Mouse (Mus musculus) heart, embryonic 12.5 days (tissue): ENCODE measurements around the gene Ptprg. TPM values are rescaled to one million over a fixed set of nuclear protein-coding genes. Genes with fewer than 3 reads are reported as not detected.

ENCODE experiments used
- ATAC-seq: fragments of 200-750 bp; cut with Nextera tagmentation; 2 replicates; pipeline ENCODE4 v1.8.0; 2017; ENCODE audit warnings: moderate TSS enrichment, moderate library complexity; ENCODE audit not compliant: insufficient number of reproducible peaks, low FRiP score
- H3K27ac ChIP-seq: fragments of 300-500 bp; sonication (generic); 2 replicates; pipeline ENCODE4 v1.5.1; 2016; ENCODE audit warnings: mild to moderate bottlenecking, moderate library complexity; ENCODE audit not compliant: poor library complexity, severe bottlenecking
- H3K27me3 ChIP-seq: fragments of 300-500 bp; sonication (generic); replicated peaks from 2 replicates; pipeline ENCODE4 v1.6.1; 2016; ENCODE audit warnings: mild to moderate bottlenecking, moderate library complexity
- H3K36me3 ChIP-seq: fragments of 300-500 bp; sonication (generic); 2 replicates; pipeline ENCODE4 v1.6.1; 2016; ENCODE audit warnings: mild to moderate bottlenecking, moderate library complexity
- H3K4me1 ChIP-seq: fragments of 300-500 bp; sonication (generic); replicated peaks from 2 replicates; pipeline ENCODE4 v1.6.1; 2016; ENCODE audit warnings: mild to moderate bottlenecking
- H3K4me2 ChIP-seq: fragments of 300-500 bp; sonication (generic); 2 replicates; pipeline ENCODE4 v1.6.1; 2016; ENCODE audit warnings: mild to moderate bottlenecking, moderate library complexity
- H3K4me3 ChIP-seq: fragments of 300-500 bp; sonication (generic); 2 replicates; pipeline ENCODE4 v1.5.1; 2016; ENCODE audit warnings: mild to moderate bottlenecking
- H3K9ac ChIP-seq: fragments of 300-500 bp; sonication (generic); 2 replicates; pipeline ENCODE4 v1.6.1; 2016; ENCODE audit warnings: mild to moderate bottlenecking, moderate library complexity
- H3K9me3 ChIP-seq: fragments of 300-500 bp; sonication (generic); replicated peaks from 2 replicates; pipeline ENCODE4 v1.6.1; 2016; ENCODE audit warnings: mild to moderate bottlenecking, moderate library complexity
- WGBS: fragments of 180-500 bp; shearing (Covaris S2); methylation state at CpG from one replicate; pipeline ENCODE4 v1.1.7; 2016; 5-methylcytosine and 5-hydroxymethylcytosine counted together
- polyA plus RNA-seq: library from polyadenylated mRNA; unstranded; fragments of >200 nt; fragmentation: Nextera tagmentation; extraction: Ambion mirVana; gene quantifications from 2 replicates; pipeline ENCODE4 v1.2.1, GENCODE M21; 2016

Gene Ptprg
- polyA plus RNA-seq, 1 experiment from 2014 or later: 17.8 TPM

DNA sequence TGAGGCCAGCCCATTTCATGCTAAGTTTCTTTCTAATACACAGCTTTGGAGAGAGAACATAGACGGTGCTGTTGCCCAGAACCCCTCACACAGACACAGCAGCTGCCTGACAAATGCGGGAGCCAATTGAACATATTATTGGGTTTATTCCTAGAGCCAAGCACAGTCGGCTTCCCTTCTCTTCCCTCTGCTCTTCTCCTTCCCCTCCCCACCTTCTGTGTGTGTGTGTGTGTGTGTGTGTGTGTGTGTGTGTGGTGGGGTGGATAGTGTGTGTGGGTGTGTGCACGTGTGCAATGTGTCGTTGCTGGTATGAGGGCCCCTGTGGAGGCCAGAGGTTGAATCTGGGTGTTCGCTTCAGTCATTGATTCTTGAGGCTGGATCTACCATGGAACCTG lies 270.4 kb downstream of the Ptprg start:
- Histone ChIP-seq H3K9ac (no peak overlapping the region), H3K4me1 (0 out of 2 replicates have a peak, but pooled peaks cover 9% of the 10 kb centered on the region), H3K4me3 (no peak overlapping the region), H3K9me3 (no peaks in the 10 kb centered on the region), H3K27ac (no peak overlapping the region), H3K36me3 (no peaks in the 10 kb centered on the region), H3K27me3 (no peaks in the 10 kb centered on the region), H3K4me2 (no peak overlapping the region)
- ATAC-seq: no peak
- 81% methylated on average over 6 of the region's 6 CpGs for WGBS

DNA sequence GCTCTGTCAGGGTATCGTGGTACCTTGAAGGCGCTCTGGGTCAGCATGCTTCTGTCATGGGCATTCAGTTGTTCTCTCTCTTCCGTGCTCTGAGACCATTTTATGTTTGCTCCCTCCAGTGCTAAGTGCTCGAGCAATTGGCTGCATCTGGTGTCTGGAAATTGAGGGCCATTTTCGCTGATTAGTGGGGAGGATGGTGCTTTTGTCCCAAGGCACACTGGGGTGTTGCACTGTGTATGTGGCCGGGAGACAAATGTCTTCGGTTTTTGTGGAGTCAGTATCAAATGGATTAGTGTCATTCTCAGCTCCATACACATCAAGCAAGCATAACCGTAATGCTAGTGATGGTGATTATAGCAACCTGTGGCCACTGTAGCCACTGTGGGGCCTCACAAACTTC lies 271.6 kb downstream of the Ptprg start:
- Histone ChIP-seq H3K27me3 (no peaks in the 10 kb centered on the region), H3K4me1 (0 out of 2 replicates have a peak, but pooled peaks cover 9% of the 10 kb centered on the region)
- ATAC-seq: no peak

DNA sequence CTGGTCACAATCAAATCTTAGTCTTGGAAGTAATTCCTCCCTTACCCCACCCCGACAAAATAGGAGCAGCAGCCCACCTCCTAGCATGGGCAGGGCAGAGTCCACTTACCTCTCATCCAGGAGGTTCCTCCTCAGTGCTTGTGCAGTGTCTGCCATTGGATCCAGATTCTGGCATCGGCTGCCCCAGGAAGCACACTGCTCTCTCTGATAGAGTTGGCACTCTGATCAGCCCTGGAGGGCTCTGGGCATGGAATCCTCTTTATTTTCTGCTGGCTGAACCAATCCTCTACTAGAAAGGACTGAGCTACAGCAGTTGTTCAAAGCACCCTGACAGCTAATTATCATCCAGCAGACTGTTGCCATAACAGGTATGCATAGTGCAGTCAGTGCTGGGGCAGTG lies 272.2 kb downstream of the Ptprg start:
- H3K4me3 ChIP-seq: no peak overlapping the region
- H3K9ac ChIP-seq: no peak overlapping the region
- H3K27ac ChIP-seq: no peak overlapping the region
- 81% methylated on average over 2 of the region's 2 CpGs for WGBS
- no peak for ATAC-seq
- 0 out of 2 replicates have a peak, but pooled peaks cover 9% of the 10 kb centered on the region for H3K4me1 ChIP-seq
- no peaks in the 10 kb centered on the region for H3K36me3 ChIP-seq
- H3K4me2 ChIP-seq: no peak overlapping the region
- no peaks in the 10 kb centered on the region for H3K27me3 ChIP-seq
- no peaks in the 10 kb centered on the region; the same call in 1 of the 2 replicates for H3K9me3 ChIP-seq

More for the DNA sequence above, 271.6 kb downstream of the Ptprg start:
- Histone ChIP-seq H3K9ac (no peak overlapping the region), H3K36me3 (no peaks in the 10 kb centered on the region), H3K27ac (no peak overlapping the region), H3K4me2 (no peak overlapping the region), H3K9me3 (no peaks in the 10 kb centered on the region; the same call in 1 of the 2 replicates), H3K4me3 (no peak overlapping the region)
- WGBS: 85% methylated on average over 8 of the region's 8 CpGs

DNA sequence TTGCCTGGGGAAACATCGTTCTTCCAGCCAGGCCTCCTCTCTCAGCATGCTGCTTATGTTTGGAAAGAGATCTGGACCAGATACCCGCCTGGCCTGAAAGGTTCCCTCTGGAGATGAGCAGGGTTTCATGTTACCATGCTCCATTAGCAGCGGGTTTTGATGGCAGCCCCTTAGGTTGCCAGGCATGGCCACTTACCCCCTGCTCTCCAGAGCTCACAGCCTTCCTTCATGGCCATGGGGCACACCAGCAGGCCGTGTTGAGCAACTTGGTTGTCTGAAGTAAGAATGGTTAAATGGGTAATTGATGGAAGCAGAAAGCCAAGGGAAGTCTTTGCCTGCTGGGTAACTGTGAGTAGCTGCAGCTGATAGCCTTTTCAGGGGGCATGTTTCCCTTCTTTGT lies 274.8 kb downstream of the Ptprg start:
- no peaks in the 10 kb centered on the region for H3K36me3 ChIP-seq
- no peaks in the 10 kb centered on the region for H3K27me3 ChIP-seq
- H3K4me2 ChIP-seq: no peak overlapping the region
- H3K4me3 ChIP-seq: no peak overlapping the region
- no peak overlapping the region for H3K9ac ChIP-seq
- H3K9me3 ChIP-seq: no peaks in the 10 kb centered on the region; the same call in 1 of the 2 replicates
- no peak for ATAC-seq
- 0 out of 2 replicates have a peak, but pooled peaks cover 9% of the 10 kb centered on the region for H3K4me1 ChIP-seq
- H3K27ac ChIP-seq: no peak overlapping the region
- 36% methylated on average over 4 of the region's 4 CpGs for WGBS

DNA sequence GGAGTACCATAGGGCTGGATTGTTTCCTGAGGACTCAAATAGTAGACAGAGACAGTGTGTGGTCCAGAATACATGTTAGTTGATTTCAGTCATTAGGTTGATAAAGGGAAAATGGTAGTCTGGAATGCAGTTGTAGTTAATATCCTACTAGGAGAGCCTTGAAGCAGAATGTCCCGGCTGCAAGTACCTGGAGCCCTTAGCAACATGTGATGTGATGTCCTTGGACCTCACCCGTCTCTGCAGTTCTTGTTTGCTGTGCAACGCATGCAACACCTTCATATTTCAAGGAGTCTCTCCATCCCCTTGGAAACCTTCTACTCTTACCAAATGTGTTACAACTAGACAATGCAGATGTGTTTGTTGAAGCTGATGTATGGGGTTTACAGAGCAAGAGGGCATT lies 280.3 kb downstream of the Ptprg start:
- no peak overlapping the region for H3K9ac ChIP-seq
- H3K9me3 ChIP-seq: no peaks in the 10 kb centered on the region; the same call in 1 of the 2 replicates
- H3K4me3 ChIP-seq: no peak overlapping the region
- H3K4me2 ChIP-seq: no peak overlapping the region
- 89% methylated on average over 3 of the region's 3 CpGs for WGBS
- no peaks in the 10 kb centered on the region for H3K36me3 ChIP-seq
- H3K27me3 ChIP-seq: no peaks in the 10 kb centered on the region
- H3K27ac ChIP-seq: no peak overlapping the region
- H3K4me1 ChIP-seq: 0 out of 2 replicates have a peak, but pooled peaks cover 3% of the 10 kb centered on the region
- ATAC-seq: no peak

DNA sequence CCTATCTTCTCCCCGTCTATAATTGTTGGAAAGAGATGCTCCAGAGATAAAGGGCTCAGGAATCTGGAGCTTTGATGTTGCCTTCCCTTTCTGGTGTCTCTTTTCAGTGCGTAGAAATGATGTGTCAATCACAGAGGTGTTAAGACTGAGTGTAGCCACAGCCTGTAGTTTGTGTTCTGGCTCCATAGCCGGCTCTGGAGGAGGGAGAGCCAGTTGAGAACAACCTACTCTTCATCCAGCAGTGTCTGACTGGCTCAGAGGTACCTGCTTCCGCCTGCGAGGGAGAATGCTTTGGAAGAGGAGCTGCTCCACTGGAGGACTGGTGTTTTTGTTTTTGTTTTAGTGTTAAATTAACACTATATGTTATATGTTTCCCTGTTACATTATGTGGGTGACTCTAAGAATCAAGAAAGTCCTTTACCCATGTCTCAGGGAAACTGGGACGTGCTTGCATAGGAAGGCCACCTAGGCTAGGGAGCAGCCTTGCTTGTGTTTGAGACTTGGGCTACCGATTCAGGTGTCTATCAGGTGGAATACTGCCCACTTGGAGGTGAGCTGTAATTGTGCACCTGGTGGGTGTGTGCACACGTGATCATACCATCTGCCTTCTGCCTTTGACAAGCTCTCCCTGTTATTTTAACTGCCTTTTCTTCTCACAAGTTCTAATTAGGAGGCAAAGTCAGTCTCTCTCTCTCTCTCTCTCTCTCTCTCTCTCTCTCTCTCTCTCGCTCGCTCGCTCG lies 282.5 kb downstream of the Ptprg start:
- Histone ChIP-seq H3K9me3 (no peaks in the 10 kb centered on the region), H3K27ac (no peak overlapping the region), H3K27me3 (no peaks in the 10 kb centered on the region), H3K4me3 (no peak overlapping the region), H3K4me2 (no peak overlapping the region), H3K36me3 (no peaks in the 10 kb centered on the region), H3K9ac (no peak overlapping the region), H3K4me1 (0 out of 2 replicates have a peak, but pooled peaks cover 3% of the 10 kb centered on the region)
- ATAC-seq: no peak
- 71% methylated on average over 12 of the region's 12 CpGs for WGBS

DNA sequence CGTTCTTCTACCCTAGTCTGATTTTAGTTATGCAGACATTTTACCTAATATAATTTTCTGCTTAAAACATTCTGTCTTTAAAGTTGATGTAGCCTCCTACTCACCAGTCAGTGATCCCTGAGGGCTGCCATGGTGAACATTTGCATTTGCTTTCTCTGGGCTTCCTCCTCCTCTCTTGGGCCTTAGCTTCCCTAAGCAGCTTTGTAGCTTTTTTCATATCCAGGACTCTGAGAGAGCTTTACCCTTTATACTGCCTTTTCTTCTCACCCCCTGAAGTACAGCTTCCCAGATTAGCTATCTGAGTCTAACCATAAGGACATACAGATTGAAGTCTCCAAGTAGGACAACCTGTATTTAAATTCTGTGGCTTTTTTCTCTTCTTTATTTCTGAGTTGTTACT lies 284.4 kb downstream of the Ptprg start:
- H3K4me1 ChIP-seq: peaks cover 9% of the 10 kb centered on the region; the same call in 1 of the 2 replicates
- H3K4me3 ChIP-seq: no peak overlapping the region
- H3K27ac ChIP-seq: no peak overlapping the region
- no peak for ATAC-seq
- H3K27me3 ChIP-seq: no peaks in the 10 kb centered on the region
- no peak overlapping the region for H3K4me2 ChIP-seq
- H3K9ac ChIP-seq: no peak overlapping the region
- no peaks in the 10 kb centered on the region for H3K9me3 ChIP-seq
- no peaks in the 10 kb centered on the region for H3K36me3 ChIP-seq
- 89% methylated on average over 1 of the region's 1 CpGs for WGBS

DNA sequence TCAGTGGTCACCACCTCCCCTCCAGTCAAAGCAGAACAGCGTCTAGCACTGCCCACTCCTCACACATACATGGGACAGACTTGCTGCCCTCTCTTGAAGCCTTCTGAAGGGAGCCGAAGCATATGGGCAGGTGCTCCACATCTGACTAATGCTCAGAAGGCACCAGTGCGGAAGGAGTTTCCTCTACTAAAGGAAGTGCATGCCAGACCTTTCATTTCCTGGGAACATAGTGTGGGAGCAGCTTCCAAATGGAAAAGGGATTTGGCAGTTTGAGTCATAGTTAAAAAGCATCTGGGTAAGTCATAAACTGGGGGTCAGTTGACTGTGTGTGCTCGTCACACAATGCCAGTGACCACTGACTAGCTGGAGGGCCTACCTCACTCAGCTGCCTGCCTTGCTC lies 288.3 kb downstream of the Ptprg start:
- H3K27ac ChIP-seq: no peak overlapping the region
- no peaks in the 10 kb centered on the region for H3K9me3 ChIP-seq
- peaks cover 10% of the 10 kb centered on the region; the same call in 1 of the 2 replicates for H3K4me1 ChIP-seq
- no peak for ATAC-seq
- 67% methylated on average over 4 of the region's 4 CpGs for WGBS
- H3K27me3 ChIP-seq: no peaks in the 10 kb centered on the region
- H3K36me3 ChIP-seq: no peaks in the 10 kb centered on the region
- no peak overlapping the region for H3K4me3 ChIP-seq
- H3K4me2 ChIP-seq: no peak overlapping the region
- H3K9ac ChIP-seq: no peak overlapping the region

DNA sequence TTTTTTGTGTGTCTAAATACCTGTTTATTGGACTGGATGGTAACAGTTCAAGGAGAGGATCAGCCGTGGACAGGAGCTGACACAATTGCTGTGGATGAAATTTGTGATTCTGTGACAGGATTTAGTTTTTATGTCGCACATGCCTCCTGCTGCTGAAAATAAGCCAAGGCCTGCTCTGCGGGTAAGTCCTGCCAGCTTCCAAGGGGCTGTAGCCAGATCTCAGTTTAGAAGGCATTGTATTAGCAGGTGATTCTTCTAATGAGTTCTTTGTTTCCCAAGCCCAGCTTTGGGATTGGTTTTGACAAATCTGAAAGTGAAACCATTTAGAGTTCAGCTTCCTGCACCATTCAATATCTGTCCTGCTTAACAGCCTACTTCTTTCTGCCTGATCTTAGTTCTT lies 299.6 kb downstream of the Ptprg start:
- H3K9ac ChIP-seq: no peak overlapping the region

DNA sequence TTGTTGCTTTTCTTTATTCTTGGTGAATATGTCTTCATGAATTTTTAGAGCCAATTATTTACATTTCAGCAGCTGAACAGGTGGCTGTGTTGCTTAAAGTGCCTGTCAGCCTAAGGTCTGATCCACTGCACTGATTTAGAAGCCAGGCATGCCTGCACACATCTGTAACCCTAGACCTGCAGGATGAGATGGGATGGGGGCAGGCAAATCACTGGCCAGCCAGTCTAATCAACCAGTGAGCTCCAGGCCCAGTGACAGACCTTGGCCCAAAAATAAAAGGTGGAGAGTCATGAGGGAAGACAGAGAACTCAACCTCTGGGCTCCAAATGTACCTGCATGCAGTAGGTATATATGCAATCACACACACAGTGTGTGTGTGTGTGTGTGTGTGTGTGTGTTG lies 302.2 kb downstream of the Ptprg start:
- Histone ChIP-seq H3K9ac (no peak overlapping the region), H3K4me1 (peaks cover 18% of the 10 kb centered on the region), H3K4me2 (no peak overlapping the region), H3K27ac (no peak overlapping the region), H3K27me3 (no peaks in the 10 kb centered on the region), H3K9me3 (no peaks in the 10 kb centered on the region), H3K36me3 (no peaks in the 10 kb centered on the region), H3K4me3 (no peak overlapping the region)
- ATAC-seq: no peak

More for the DNA sequence above, 299.6 kb downstream of the Ptprg start:
- Histone ChIP-seq H3K36me3 (no peaks in the 10 kb centered on the region), H3K4me3 (no peak overlapping the region), H3K4me2 (no peak overlapping the region), H3K27ac (no peak overlapping the region), H3K9me3 (no peaks in the 10 kb centered on the region), H3K27me3 (no peaks in the 10 kb centered on the region), H3K4me1 (peaks cover 4% of the 10 kb centered on the region)
- WGBS: 78% methylated on average over 3 of the region's 3 CpGs
- no peak for ATAC-seq

DNA sequence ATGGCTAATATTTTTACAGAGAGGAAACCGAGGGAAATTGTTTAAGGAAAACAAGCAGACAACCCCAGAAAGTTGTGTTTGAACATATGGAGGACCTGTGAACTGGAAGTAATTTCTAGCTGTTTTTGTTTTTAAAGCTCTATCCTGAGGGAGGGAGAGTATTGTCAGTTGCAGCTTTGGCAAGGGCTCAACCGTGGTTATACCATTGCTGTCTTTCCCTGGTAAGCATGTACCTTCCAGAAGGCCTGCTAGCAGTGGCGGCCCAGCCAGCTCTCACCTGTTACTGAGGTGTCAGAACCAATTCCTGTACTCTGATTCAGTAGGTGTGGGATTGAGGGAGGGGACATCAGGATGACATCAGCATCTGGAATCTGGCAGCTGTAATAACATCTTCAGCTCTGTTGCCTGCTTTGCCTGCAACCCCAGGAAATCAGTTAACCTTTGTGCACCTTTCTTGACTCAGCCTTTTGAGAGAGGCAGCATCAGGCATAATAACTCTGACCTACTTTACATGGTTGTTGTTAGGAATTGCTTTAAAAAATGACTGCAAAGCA lies 304.7 kb downstream of the Ptprg start:
- 62% methylated on average over 3 of the region's 3 CpGs for WGBS
- H3K27me3 ChIP-seq: no peaks in the 10 kb centered on the region
- H3K4me3 ChIP-seq: no peak overlapping the region
- no peak overlapping the region for H3K27ac ChIP-seq
- H3K4me1 ChIP-seq: peaks cover 27% of the 10 kb centered on the region
- no peak overlapping the region for H3K9ac ChIP-seq
- H3K9me3 ChIP-seq: no peaks in the 10 kb centered on the region
- no peaks in the 10 kb centered on the region for H3K36me3 ChIP-seq
- ATAC-seq: no peak
- no peak overlapping the region for H3K4me2 ChIP-seq
